Mouse (Mus musculus) spleen, adult 2 months (tissue): Measurements from ENCODE around the gene Nubp2. TPM values are rescaled to one million over a fixed set of nuclear protein-coding genes. Genes with fewer than 3 reads are reported as not detected.

Source experiments
- DNase-seq, 2 experiments: peaks; one replicate each; pipeline versions ENCODE4 v3.0.0 to v3.0.0-alpha.2; 2012 to 2021; ENCODE audit warnings: low spot score in 2 of 2, low read depth in 1 of 2
- H3K27ac ChIP-seq: fragments of 200-500 bp; 2 replicates; pipeline ENCODE4 v1.5.1; 2012; ENCODE audit warnings: low read length, inconsistent platforms; ENCODE audit not compliant: insufficient read depth
- H3K27me3 ChIP-seq: fragments of 200-500 bp; 2 replicates; pipeline ENCODE4 v1.6.1; 2012; ENCODE audit warnings: mild to moderate bottlenecking, moderate library complexity, low read length, inconsistent platforms; ENCODE audit not compliant: control insufficient read depth, insufficient read depth
- H3K36me3 ChIP-seq: fragments of 200-500 bp; 2 replicates; pipeline ENCODE4 v1.6.1; 2012; ENCODE audit warnings: mild to moderate bottlenecking, low read length, inconsistent platforms; ENCODE audit not compliant: control insufficient read depth, insufficient read depth
- H3K4me1 ChIP-seq: fragments of 200-500 bp; 2 replicates; pipeline ENCODE4 v1.6.1; 2011; ENCODE audit warnings: inconsistent platforms; ENCODE audit not compliant: control insufficient read depth, insufficient read depth, insufficient read length
- H3K4me3 ChIP-seq: fragments of 200-500 bp; 2 replicates; pipeline ENCODE4 v1.5.1; 2011; ENCODE audit warnings: mild to moderate bottlenecking, inconsistent platforms; ENCODE audit not compliant: insufficient read depth, insufficient read length; ENCODE audit errors: extremely low read depth
- CTCF ChIP-seq: fragments of 200-500 bp; IDR thresholded peaks from 2 replicates; pipeline ENCODE4 v1.5.1; 2011; ENCODE audit warnings: mild to moderate bottlenecking, inconsistent platforms; ENCODE audit not compliant: insufficient read depth, insufficient read length, insufficient replicate concordance; ENCODE audit errors: extremely low read depth
- POLR2A ChIP-seq: fragments of 200-500 bp; IDR thresholded peaks from 2 replicates; pipeline ENCODE4 v1.6.1; 2011; ENCODE audit warnings: low read depth, low read length, inconsistent platforms
- WGBS: fragments of 180-500 bp; shearing (Covaris S2); methylation state at CpG from one replicate; pipeline ENCODE4 v1.1.7; 2018; 5-methylcytosine and 5-hydroxymethylcytosine counted together
- polyA plus RNA-seq: library from polyadenylated mRNA; depleted of rRNA; stranded (reverse); fragments of >200 nt; gene quantifications from 2 replicates; pipeline ENCODE4 v1.2.3, GENCODE M21; 2012

Nubp2 gene
- polyA plus RNA-seq, 1 experiment, result 43.5 TPM

DNA sequence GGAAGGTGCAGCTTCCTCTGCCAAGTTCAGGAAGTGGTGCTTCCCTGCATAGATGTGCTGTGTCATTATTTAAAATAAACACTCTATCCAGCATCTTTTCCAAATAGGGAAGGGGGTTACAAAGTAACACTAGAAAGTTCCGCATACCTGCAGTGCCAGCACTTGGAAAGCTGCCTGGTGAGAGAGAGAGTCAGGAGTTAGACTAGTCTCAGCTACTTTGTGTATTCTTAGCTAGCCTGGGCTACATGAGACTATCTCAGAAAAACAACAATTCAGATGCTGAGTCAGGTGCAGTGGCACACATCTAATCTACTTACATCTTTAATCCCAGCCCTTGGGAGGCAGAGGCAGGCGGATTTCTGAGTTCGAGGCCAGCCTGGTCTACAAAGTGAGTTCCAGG is 24.4 kb downstream of the Nubp2 start:
- TF ChIP-seq POLR2A (no peak), CTCF (no peak)
- no peak overlapping the region for H3K27ac ChIP-seq
- H3K36me3 ChIP-seq, result peaks cover 40% of the 10 kb centered on the region
- DNase-seq, result no peak
- H3K4me1 ChIP-seq, result no peaks in the 10 kb centered on the region
- WGBS, result 95% methylated on average over 3 of the region's 3 CpGs
- no peaks in the 10 kb centered on the region for H3K27me3 ChIP-seq
- H3K4me3 ChIP-seq, result no peak overlapping the region

DNA sequence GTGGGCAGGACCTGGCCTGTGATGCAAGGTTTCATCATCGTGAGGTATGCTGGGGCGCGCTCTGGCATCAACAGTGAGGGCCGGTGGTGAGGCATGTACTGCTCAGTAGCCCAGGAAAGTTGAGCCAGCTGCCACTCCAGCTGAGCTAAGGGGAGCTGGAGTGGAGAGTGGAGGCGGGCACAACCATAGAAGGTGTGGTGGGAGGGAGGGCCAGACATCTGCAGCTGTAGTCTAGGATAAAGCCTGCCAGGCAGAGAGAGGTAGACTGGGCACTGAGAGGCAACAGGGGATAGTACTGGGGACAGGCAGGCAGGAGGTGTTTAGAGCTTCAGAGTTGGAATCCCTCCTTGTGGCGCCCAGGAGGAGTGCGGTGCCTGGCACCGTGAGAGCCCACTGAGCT is 26.1 kb downstream of the Nubp2 start:
- no peak for DNase-seq
- 87% methylated on average over 8 of the region's 8 CpGs for WGBS
- peaks cover 37% of the 10 kb centered on the region for H3K36me3 ChIP-seq
- no peaks in the 10 kb centered on the region for H3K27me3 ChIP-seq
- H3K27ac ChIP-seq, result peak overlapping the region; percentile 53; the same call in 1 of the 2 replicates
- H3K4me1 ChIP-seq, result no peaks in the 10 kb centered on the region
- H3K4me3 ChIP-seq, result no peak overlapping the region
- TF ChIP-seq CTCF (no peak), POLR2A (no peak)

DNA sequence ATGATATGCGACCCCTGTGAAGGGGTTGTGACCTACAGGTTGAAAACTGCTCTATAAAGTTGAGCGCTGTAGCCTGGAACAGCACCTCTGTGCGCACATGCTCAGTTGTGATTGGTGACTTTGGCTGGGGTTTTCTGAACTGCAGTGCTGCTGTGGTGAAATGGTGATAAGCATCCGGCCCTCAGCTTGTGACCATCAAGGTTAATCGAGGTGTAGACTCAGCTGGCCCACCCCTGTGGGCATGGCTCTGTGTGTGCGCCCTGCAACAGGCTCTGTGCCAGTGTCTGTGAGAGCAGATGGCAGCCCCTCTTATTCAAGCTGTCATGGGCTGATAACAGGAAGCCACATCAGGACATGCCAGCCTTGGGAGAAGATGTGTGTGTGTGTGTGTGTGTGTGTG is 27.2 kb downstream of the Nubp2 start:
- Histone ChIP-seq H3K4me3 (no peak overlapping the region), H3K4me1 (no peaks in the 10 kb centered on the region), H3K27me3 (no peaks in the 10 kb centered on the region), H3K36me3 (peaks cover 30% of the 10 kb centered on the region), H3K27ac (no peak overlapping the region)
- TF ChIP-seq CTCF (no peak), POLR2A (no peak)
- 76% methylated on average over 6 of the region's 6 CpGs for WGBS
- DNase-seq, result no peak

DNA sequence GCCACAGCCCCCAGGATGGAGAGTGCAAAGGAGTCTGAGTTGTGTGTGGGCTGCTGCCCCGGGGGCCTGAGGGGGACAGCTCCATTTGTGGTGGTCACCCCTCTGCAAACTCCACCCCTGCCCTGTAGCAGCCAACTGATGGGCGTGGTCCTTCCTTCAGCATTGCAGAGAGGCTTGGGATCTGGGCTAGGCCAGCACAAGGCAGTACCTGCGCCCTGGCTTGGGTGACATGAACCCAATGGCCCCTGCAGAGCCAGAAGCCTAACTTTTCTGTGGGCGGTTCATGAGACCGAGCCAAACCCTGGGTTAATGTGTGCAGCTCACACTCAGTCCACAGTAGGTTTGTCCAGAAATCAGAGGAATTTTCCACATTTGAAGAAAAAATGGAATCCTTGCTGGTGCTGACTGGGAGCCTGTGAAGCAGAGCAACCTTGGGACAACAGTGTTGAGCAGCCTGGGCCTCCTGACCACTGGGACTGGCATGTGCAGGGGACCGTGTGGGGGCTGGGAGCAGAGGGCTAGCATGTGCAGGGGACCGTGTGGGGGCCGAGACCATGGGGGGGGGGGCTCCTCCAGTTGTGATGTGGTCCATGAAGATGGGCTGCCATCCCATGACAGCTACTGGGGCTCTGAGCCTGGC is 28.2 kb downstream of the Nubp2 start:
- DNase-seq, result no peak

DNA sequence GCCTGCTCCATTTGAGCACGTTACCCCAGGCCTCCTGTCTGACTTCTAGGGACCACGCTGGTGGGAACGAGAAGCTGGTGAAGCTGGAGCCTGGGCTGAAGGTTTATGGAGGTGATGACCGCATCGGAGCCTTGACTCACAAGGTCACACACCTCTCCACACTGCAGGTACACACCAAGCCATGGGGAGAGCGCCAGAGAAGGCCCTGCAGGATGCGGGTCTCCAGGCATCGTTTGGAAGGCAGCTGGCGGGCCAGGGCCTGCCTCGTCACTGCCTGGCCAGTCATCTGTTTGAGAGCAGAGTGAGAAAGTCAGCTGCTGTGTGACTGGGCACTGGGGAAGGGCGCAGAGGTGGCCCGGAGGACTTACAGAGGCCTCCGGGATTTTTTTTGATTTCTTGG is 29.6 kb downstream of the Nubp2 start:
- peaks cover 29% of the 10 kb centered on the region for H3K36me3 ChIP-seq
- no peak overlapping the region for H3K27ac ChIP-seq
- WGBS, result 97% methylated on average over 13 of the region's 13 CpGs

More for the DNA sequence above, 28.2 kb downstream of the Nubp2 start:
- no peaks in the 10 kb centered on the region for H3K4me1 ChIP-seq
- H3K27me3 ChIP-seq, result no peaks in the 10 kb centered on the region
- no peak for TF ChIP-seq CTCF
- no peak for TF ChIP-seq POLR2A
- no peak overlapping the region; the same call in 1 of the 2 replicates for H3K27ac ChIP-seq
- peaks cover 32% of the 10 kb centered on the region for H3K36me3 ChIP-seq
- 80% methylated on average over 8 of the region's 8 CpGs for WGBS
- no peak overlapping the region for H3K4me3 ChIP-seq

DNA sequence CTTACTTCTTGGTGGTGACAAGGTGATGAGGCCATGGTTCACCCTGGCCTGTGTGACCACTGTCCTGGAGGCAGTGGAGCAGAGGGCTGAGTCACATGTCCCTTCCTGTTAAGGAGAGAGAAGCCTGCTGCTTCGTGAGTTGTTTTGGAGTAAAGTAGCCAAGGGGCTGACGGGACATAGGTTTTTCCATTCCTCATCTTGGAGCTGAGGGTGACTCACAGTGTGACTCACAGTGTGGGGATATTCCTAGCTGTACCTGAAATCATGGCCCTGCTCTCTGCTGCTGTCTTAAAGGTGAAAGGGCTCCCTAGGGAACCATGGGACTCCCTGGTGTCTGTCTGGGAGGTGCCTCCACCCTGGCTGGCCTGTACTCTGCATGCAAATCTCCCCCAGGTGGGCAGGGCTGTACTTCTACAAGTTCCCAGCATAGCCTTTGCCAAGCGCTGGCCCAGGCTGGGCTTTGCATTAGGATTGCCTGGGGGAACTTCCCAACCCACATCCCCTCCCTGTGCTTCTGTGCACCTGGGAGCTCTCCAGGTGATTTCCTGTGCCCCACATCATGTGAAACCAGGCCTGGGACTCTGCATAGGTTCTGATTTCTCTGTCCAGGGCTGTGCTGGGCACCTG is 30.2 kb downstream of the Nubp2 start:
- TF ChIP-seq CTCF, result no peak
- TF ChIP-seq POLR2A, result no peak
- H3K27me3 ChIP-seq, result no peaks in the 10 kb centered on the region
- H3K36me3 ChIP-seq, result peaks cover 23% of the 10 kb centered on the region
- no peaks in the 10 kb centered on the region for H3K4me1 ChIP-seq
- DNase-seq, result no peak
- H3K4me3 ChIP-seq, result no peak overlapping the region
- WGBS, result 91% methylated on average over 3 of the region's 3 CpGs
- H3K27ac ChIP-seq, result no peak overlapping the region

More for the DNA sequence above, 29.6 kb downstream of the Nubp2 start:
- no peak for DNase-seq
- H3K4me1 ChIP-seq, result no peaks in the 10 kb centered on the region
- H3K4me3 ChIP-seq, result no peak overlapping the region
- no peaks in the 10 kb centered on the region for H3K27me3 ChIP-seq
- no peak for TF ChIP-seq CTCF
- no peak for TF ChIP-seq POLR2A

DNA sequence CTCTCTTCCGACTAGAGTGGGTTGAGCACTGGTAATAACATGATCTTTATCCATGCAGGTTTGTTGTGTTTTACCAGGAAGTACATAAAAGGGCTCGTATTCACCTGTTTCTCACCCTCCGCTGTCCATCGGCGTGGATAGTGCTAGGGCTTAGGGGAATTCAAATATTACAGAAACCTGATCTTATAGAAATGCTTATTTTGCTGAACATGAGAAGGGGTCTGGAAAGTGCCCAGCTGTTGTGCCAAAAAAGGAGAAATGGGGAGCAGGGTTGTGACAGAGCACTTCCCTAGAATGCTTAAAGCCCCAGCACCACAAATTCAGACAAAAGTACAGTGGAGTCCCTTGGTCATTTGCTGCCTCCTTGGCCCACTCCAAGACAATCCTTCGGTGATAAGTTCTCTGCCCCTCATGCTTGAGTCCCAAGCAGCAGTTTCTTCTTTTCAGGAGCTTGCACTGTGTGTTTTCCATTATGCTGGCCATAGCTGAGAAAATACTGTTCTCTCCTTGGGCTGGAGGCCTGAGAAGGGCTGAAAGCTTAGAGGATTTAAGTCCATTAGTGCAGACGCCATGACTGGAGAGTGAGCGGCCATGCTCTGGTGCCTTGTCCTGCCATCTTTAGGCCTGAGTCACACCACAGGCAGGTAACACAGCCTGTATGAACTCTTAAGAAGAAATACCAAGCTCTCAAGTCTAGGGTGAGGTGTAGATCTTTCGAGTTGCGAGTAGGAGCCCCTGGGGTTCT is 34.6 kb downstream of the Nubp2 start:
- peaks cover 4% of the 10 kb centered on the region; the same call in 1 of the 2 replicates for H3K4me1 ChIP-seq
- TF ChIP-seq CTCF (no peak), POLR2A (no peak)
- no peak for DNase-seq
- 81% methylated on average over 10 of the region's 10 CpGs for WGBS
- no peak overlapping the region for H3K27ac ChIP-seq
- H3K36me3 ChIP-seq, result peaks cover 9% of the 10 kb centered on the region
- peak overlapping the region; percentile 89; the same call in 1 of the 2 replicates for H3K4me3 ChIP-seq
- no peaks in the 10 kb centered on the region for H3K27me3 ChIP-seq
